Comparison of ENCODE assay signal across 20 mouse cellular contexts in the genomic region with DNA sequence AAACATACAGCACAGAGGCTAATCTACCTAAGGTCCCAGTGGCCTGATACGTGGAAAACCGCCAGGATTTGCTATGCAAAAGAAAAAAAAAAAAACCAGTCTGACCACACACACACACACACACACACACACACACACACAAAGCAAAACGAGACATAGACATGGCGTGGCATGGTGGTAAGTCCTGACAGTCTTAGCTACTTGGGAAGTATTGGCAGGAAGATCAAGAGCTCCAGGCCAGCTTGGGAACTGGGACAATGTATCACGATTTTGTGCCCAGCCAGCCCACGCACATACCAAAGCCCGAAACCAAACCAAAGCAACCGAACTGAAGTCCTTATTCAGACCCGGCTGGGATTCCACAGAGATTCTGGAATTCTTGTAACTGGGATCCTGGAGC. TPM values are rescaled to one million over a fixed set of nuclear protein-coding genes. Genes with fewer than 3 reads are reported as not detected.
DNase-seq lines count a peak whose midpoint lies in the region; TF ChIP-seq lines count a peak whose summit lies in the region.
"Had no signal": no experiment of that assay in that cellular context is flagged by ENCODE, and none has a peak within 500 bp of the region (broad histone marks: within the 10 kb centered on the region; RNA-seq: fewer than 3 reads in every experiment).

No protein-coding gene starts in this region.

- H3K36me3 ChIP-seq in heart, embryonic 10.5 days: no peaks in the 10 kb centered on the region
- H3K36me3 ChIP-seq in CH12.LX (replicated peaks in 1 of 2; ENCODE audit: control insufficient read depth in 1 of 2, insufficient read depth in 1 of 2, low read length in 1 of 2): peaks cover 0 to 9% of the 10 kb centered on the region in 2 experiments
- H3K36me3 ChIP-seq: forebrain, embryonic 15.5 days; heart, embryonic 13.5 days; intestine, embryonic 15.5 days had no signal

- 75% methylated on average over 9 of the region's 9 CpGs for WGBS in heart, embryonic 10.5 days

- no peak overlapping the region for H3K4me3 ChIP-seq in heart, embryonic 10.5 days
- peak overlapping the region; percentile 38 to 49 (median 46) for H3K4me3 ChIP-seq in CH12.LX (replicated peaks in 1 of 3; ENCODE audit: low read depth in 2 of 3, low read length in 2 of 3, poor library complexity in 1 of 3)
- H3K4me3 ChIP-seq: erythroblast, embryonic 14.5 days; forebrain, embryonic 15.5 days; heart, embryonic 13.5 days; intestine, embryonic 15.5 days had no signal

- H3K4me2 ChIP-seq in CH12.LX (ENCODE audit: insufficient read depth, low read depth, poor library complexity, severe bottlenecking): peak overlapping the region; percentile 96
- H3K4me2 ChIP-seq: forebrain, embryonic 15.5 days; heart, embryonic 13.5 days; hindbrain, embryonic 14.5 days; intestine, embryonic 15.5 days; midbrain, embryonic 11.5 days had no signal

- no peak for TF ChIP-seq CTCF in CH12.LX (conservative IDR thresholded peaks at IDR 0.05 in 1 of 2, IDR thresholded peaks at IDR 0.05 in 1 of 2; ENCODE audit: low read depth in 2 of 2, low read length in 2 of 2)

- dilution Hi-C loops in CH12.LX (cut with MboI; ENCODE audit: extremely low pct_ligation_motif_present, extremely low pct_unique_long_range_greater_than_20kb, low sequenced_read_pairs): no loop called here

- peak; percentile 52 for DNase-seq in heart, embryonic 10.5 days (ENCODE audit: low spot score)
- DNase-seq in heart, postnatal 14 days: no peak
- DNase-seq in CH12.LX (ENCODE audit: extremely low read depth): no peak
- DNase-seq in Muller cell, postnatal 12 days (ENCODE audit: inconsistent ontology term): peak; percentile 91
- DNase-seq in fat pad, adult 2 months (ENCODE audit: extremely low read depth, low read depth, low spot score): peak; percentile 94
- no peak for DNase-seq in retina, postnatal 1 day
- no peak for DNase-seq in layer of hippocampus, adult 9-10 months (ENCODE audit: low spot score)
- DNase-seq: adrenal gland, postnatal 10 days; cerebellum, postnatal 10 days; heart, postnatal 36 days; kidney, adult 9 months; kidney, postnatal 14 days; layer of hippocampus, postnatal 36 days had no signal

- no peak overlapping the region for H3K27ac ChIP-seq in heart, embryonic 10.5 days
- H3K27ac ChIP-seq in CH12.LX (ENCODE audit: insufficient read depth, low read depth): peak overlapping the region; percentile 100
- H3K27ac ChIP-seq: forebrain, embryonic 15.5 days; heart, embryonic 13.5 days; hindbrain, embryonic 14.5 days; intestine, embryonic 15.5 days had no signal

- TF ChIP-seq EP300 in CH12.LX (IDR thresholded peaks at IDR 0.05; ENCODE audit: low read length): no peak

- H3K79me2 ChIP-seq in CH12.LX (replicated peaks; ENCODE audit: control insufficient read depth, extremely low read depth, insufficient read depth, poor library complexity, severe bottlenecking): 0 out of 2 replicates have a peak, but pooled peaks cover 3% of the 10 kb centered on the region

- no peaks in the 10 kb centered on the region; the same call in 1 of the 2 replicates for H3K4me1 ChIP-seq in heart, embryonic 10.5 days
- peaks cover 18 to 57% of the 10 kb centered on the region in 2 experiments for H3K4me1 ChIP-seq in CH12.LX (ENCODE audit: control insufficient read depth in 1 of 2, insufficient read depth in 2 of 2)
- H3K4me1 ChIP-seq: forebrain, embryonic 15.5 days; intestine, embryonic 15.5 days had no signal

- H3K9me3 ChIP-seq in heart, embryonic 10.5 days: no peaks in the 10 kb centered on the region
- no peaks in the 10 kb centered on the region for H3K9me3 ChIP-seq in CH12.LX (replicated peaks; ENCODE audit: low read length)
- H3K9me3 ChIP-seq: forebrain, embryonic 15.5 days; heart, embryonic 13.5 days; intestine, embryonic 15.5 days had no signal

- H3K27me3 ChIP-seq in heart, embryonic 10.5 days (ENCODE audit: insufficient read depth, poor library complexity, severe bottlenecking): no peaks in the 10 kb centered on the region
- no peaks in the 10 kb centered on the region for H3K27me3 ChIP-seq in CH12.LX (replicated peaks)
- H3K27me3 ChIP-seq: forebrain, embryonic 15.5 days; heart, embryonic 13.5 days; intestine, embryonic 15.5 days; Patski had no signal

- H3K9ac ChIP-seq in CH12.LX (ENCODE audit: insufficient read depth, low read depth): peak overlapping the region; percentile 82
- H3K9ac ChIP-seq: forebrain, embryonic 15.5 days; heart, embryonic 13.5 days; hindbrain, embryonic 14.5 days; intestine, embryonic 15.5 days had no signal

- no peak for TF ChIP-seq RAD21 in CH12.LX (IDR thresholded peaks at IDR 0.05; ENCODE audit: low read depth, low read length)

- intact Hi-C loops in heart, postnatal 14 days (cut with DNase I): no loop called here

- TF ChIP-seq POLR2A in CH12.LX (IDR thresholded peaks at IDR 0.05; ENCODE audit: low read depth, low read length): peak; percentile 42; the same call in 1 of the 2 replicates

- in situ Hi-C loops in CH12.LX (cut with MboI; ENCODE audit: low pct_ligation_motif_present, low pct_unique_long_range_greater_than_20kb, low sequenced_read_pairs): loop anchor here (5.0 kb wide), 1 partner anchor 54 kb away; no protein-coding TSS in a partner anchor

TF ChIP-seq in CH12.LX, 34 proteins besides CTCF, POLR2A, EP300 and RAD21:
- TF ChIP-seq RCOR1 (conservative IDR thresholded peaks at IDR 0.05; ENCODE audit: low read depth, low read length) (peak; percentile 14; the same call in 1 of the 2 replicates), SIN3A (IDR thresholded peaks at IDR 0.05; ENCODE audit: low read length) (peak; percentile 81; the same call in 1 of the 2 replicates), CHD1 (IDR thresholded peaks at IDR 0.05; ENCODE audit: low read depth, low read length) (no peak), ETS1 (conservative IDR thresholded peaks at IDR 0.05; ENCODE audit: low read depth, low read length) (no peak), E2F4 (IDR thresholded peaks at IDR 0.05; ENCODE audit: insufficient replicate concordance, low read depth, low read length) (no peak), JUND (conservative IDR thresholded peaks at IDR 0.05; ENCODE audit: low read depth, low read length) (no peak), ZNF384 (IDR thresholded peaks at IDR 0.05; ENCODE audit: low read depth, low read length) (peak; percentile 97), USF1 (IDR thresholded peaks at IDR 0.05; ENCODE audit: low read depth, low read length) (no peak), MYC (IDR thresholded peaks at IDR 0.05; ENCODE audit: low read depth, low read length) (peak; percentile 24; the same call in 1 of the 2 replicates), ZMIZ1 (IDR thresholded peaks at IDR 0.05; ENCODE audit: low read depth, low read length) (no peak; the same call in 1 of the 2 replicates), JUN (IDR thresholded peaks at IDR 0.05; ENCODE audit: insufficient read depth, low read depth, low read length) (no peak), MXI1 (IDR thresholded peaks at IDR 0.05; ENCODE audit: low read depth, low read length) (peak; percentile 66), TBP (conservative IDR thresholded peaks at IDR 0.05; ENCODE audit: low read depth, low read length) (peak; percentile 34; the same call in 1 of the 2 replicates), GABPA (IDR thresholded peaks at IDR 0.05; ENCODE audit: insufficient replicate concordance, low read depth, low read length) (no peak), ZC3H11A (IDR thresholded peaks at IDR 0.05; ENCODE audit: low read depth, low read length) (no peak), TCF12 (IDR thresholded peaks at IDR 0.05; ENCODE audit: low read depth, low read length) (peak; percentile 42; the same call in 1 of the 2 replicates), PAX5 (IDR thresholded peaks at IDR 0.05; ENCODE audit: low read length) (no peak), KAT2A (IDR thresholded peaks at IDR 0.05; ENCODE audit: insufficient replicate concordance, low read length) (no peak), MAFK (IDR thresholded peaks at IDR 0.05; ENCODE audit: insufficient replicate concordance, low read length) (no peak), IRF4 (IDR thresholded peaks at IDR 0.05; ENCODE audit: low read depth, low read length) (peak; percentile 30; the same call in 1 of the 2 replicates), CHD2 (IDR thresholded peaks at IDR 0.05; ENCODE audit: low read length) (peak; percentile 55), BHLHE40 (IDR thresholded peaks at IDR 0.05; ENCODE audit: low read depth, low read length) (peak; percentile 74), MAZ (IDR thresholded peaks at IDR 0.05; ENCODE audit: low read depth, low read length) (no peak), MEF2A (IDR thresholded peaks at IDR 0.05; ENCODE audit: borderline replicate concordance, low read depth, low read length) (no peak; the same call in 1 of the 2 replicates)

RNA-seq across cellular contexts. Expression of a gene that starts 18.1 kb away (rescaled TPM):
- 3.4 and 3.6 TPM in 2 replicates for polyA plus RNA-seq in heart, embryonic 10.5 days (2016; fragmentation: Nextera tagmentation; extraction: Ambion mirVana)
- 10 to 100 TPM; 66.8 to 68.4 TPM for total RNA-seq in heart, postnatal 14 days (2021)
- 45.0 and 55.6 TPM in 2 replicates for total RNA-seq in CH12.LX (2012; rRNA removed)
- 57.4 and 57.9 TPM in 2 replicates for total RNA-seq in CH12.LX (2014; rRNA removed)
- 52.8 and 58.4 TPM in 2 replicates for polyA plus RNA-seq in CH12.LX (2012; ENCODE audit: insufficient read length, low read depth)

RNA-seq across cellular contexts. Expression of a gene that starts 28.8 kb away (rescaled TPM):
- 24.1 and 25.9 TPM in 2 replicates for polyA plus RNA-seq in heart, embryonic 10.5 days (2016; fragmentation: Nextera tagmentation; extraction: Ambion mirVana)
- total RNA-seq in heart, postnatal 14 days (2021): 10 to 100 TPM; 14.9 to 17.7 TPM
- total RNA-seq in CH12.LX (2012; rRNA removed) (20.9 and 25.7 TPM in 2 replicates), CH12.LX (2014; rRNA removed) (26.0 and 34.3 TPM in 2 replicates)
- polyA plus RNA-seq in CH12.LX (2012; ENCODE audit: insufficient read length, low read depth): 22.9 and 29.3 TPM in 2 replicates

RNA-seq across cellular contexts. Expression of a gene that starts 50.7 kb away (rescaled TPM):
- 16.7 and 18.1 TPM in 2 replicates for polyA plus RNA-seq in heart, embryonic 10.5 days (2016; fragmentation: Nextera tagmentation; extraction: Ambion mirVana)
- 10 to 100 TPM; 10.3 to 11.1 TPM for total RNA-seq in heart, postnatal 14 days (2021)
- total RNA-seq in CH12.LX (2012; rRNA removed) (7.6 and 11.3 TPM in 2 replicates), CH12.LX (2014; rRNA removed) (6.9 and 7.9 TPM in 2 replicates)
- polyA plus RNA-seq in CH12.LX (2012; ENCODE audit: insufficient read length, low read depth): 4.3 and 4.8 TPM in 2 replicates

RNA-seq across cellular contexts. Expression of a gene that starts 51.2 kb away (rescaled TPM):
- polyA plus RNA-seq in heart, embryonic 10.5 days (2016; fragmentation: Nextera tagmentation; extraction: Ambion mirVana): 14.5 and 19.5 TPM in 2 replicates
- total RNA-seq in heart, postnatal 14 days (2021): 10 to 100 TPM; 21.8 to 25.4 TPM
- total RNA-seq in CH12.LX (2012; rRNA removed): 29.8 and 40.7 TPM in 2 replicates
- total RNA-seq in CH12.LX (2014; rRNA removed): 51.7 and 58.3 TPM in 2 replicates
- 39.2 and 48.7 TPM in 2 replicates for polyA plus RNA-seq in CH12.LX (2012; ENCODE audit: insufficient read length, low read depth)

Comparison
In these comparisons a context has a peak if more than half of its experiments do, and no peak if none do; other contexts are left out.
1. DNase-seq: peak in heart, embryonic 10.5 days (single experiment), Muller cell, postnatal 12 days (single experiment) and fat pad, adult 2 months (single experiment); none in heart, postnatal 14 days (0 of 2), CH12.LX (single experiment), retina, postnatal 1 day (single experiment) and layer of hippocampus, adult 9-10 months (single experiment).